37 mouse cellular contexts compared by ENCODE assay signal in the genomic region with DNA sequence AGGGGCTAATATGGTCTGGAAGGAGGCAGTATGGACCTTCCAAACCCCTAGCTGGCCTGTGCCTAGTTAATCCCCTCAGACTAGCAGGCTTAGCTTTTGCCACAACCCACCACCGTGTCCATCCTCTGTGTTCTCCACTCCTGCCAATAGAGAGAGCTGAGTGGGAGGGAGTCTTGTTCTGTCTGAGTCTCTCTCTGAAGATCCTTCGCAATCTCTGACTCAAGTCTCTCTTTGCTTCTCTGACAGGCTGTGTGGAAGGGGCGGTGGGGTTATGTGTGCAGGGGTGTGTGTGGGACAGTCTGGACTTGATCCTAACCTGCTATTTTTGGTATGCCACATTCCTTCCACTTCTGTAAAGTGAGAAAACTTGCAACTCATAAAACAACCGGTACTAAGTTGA. TPM values are rescaled to one million over a fixed set of nuclear protein-coding genes. Genes with fewer than 3 reads are reported as not detected.
"Had no signal": no experiment of that assay in that cellular context is flagged by ENCODE, and none has a peak within 500 bp of the region (broad histone marks: within the 10 kb centered on the region; RNA-seq: fewer than 3 reads in every experiment).

No protein-coding gene starts in this region.

- H3K9ac ChIP-seq: limb, embryonic 12.5 days; limb, embryonic 13.5 days; limb, embryonic 15.5 days; liver, embryonic 12.5 days; liver, embryonic 13.5 days; liver, embryonic 14.5 days; liver, embryonic 15.5 days; liver, postnatal 0 days; lung, embryonic 14.5 days; lung, embryonic 15.5 days; midbrain, embryonic 12.5 days; midbrain, embryonic 13.5 days; midbrain, embryonic 15.5 days had no signal

- H3K36me3 ChIP-seq: limb, embryonic 10.5 days; limb, embryonic 12.5 days; limb, embryonic 13.5 days; limb, embryonic 15.5 days; liver, embryonic 12.5 days; liver, embryonic 13.5 days; liver, embryonic 15.5 days; lung, embryonic 15.5 days; midbrain, embryonic 12.5 days; midbrain, embryonic 13.5 days; midbrain, embryonic 15.5 days had no signal

- H3K4me3 ChIP-seq: left cerebral cortex, adult 2 months; limb, embryonic 10.5 days; limb, embryonic 12.5 days; limb, embryonic 13.5 days; limb, embryonic 15.5 days; liver, embryonic 12.5 days; liver, embryonic 13.5 days; liver, embryonic 15.5 days; lung, embryonic 15.5 days; megakaryocyte, embryonic 14.5 days; midbrain, embryonic 12.5 days; midbrain, embryonic 13.5 days; midbrain, embryonic 15.5 days; myocyte had no signal

- H3K4me2 ChIP-seq: limb, embryonic 12.5 days; limb, embryonic 13.5 days; limb, embryonic 15.5 days; liver, embryonic 11.5 days; liver, embryonic 12.5 days; liver, embryonic 13.5 days; liver, embryonic 15.5 days; lung, embryonic 14.5 days; lung, embryonic 15.5 days; midbrain, embryonic 12.5 days; midbrain, embryonic 15.5 days had no signal

- DNase-seq: left cerebral cortex, postnatal 4 days; liver; liver, embryonic 13.5 days; liver, postnatal 0 days; lung, adult 18-20 months; lung, adult 2 months; lung, embryonic 14.5 days; lung, postnatal 10 days; lung, postnatal 14 days; lung, postnatal 36 days; lung, postnatal 4 days had no signal

- H3K27ac ChIP-seq: left cerebral cortex, adult 2 months; limb, embryonic 10.5 days; limb, embryonic 12.5 days; limb, embryonic 13.5 days; limb, embryonic 15.5 days; liver, embryonic 12.5 days; liver, embryonic 13.5 days; liver, embryonic 14.5 days; liver, embryonic 15.5 days; lung, embryonic 15.5 days; macrophage; midbrain, embryonic 12.5 days; midbrain, embryonic 13.5 days; midbrain, embryonic 15.5 days had no signal

- H3K9me3 ChIP-seq: limb, embryonic 10.5 days; limb, embryonic 12.5 days; limb, embryonic 13.5 days; limb, embryonic 15.5 days; liver, embryonic 12.5 days; liver, embryonic 13.5 days; liver, embryonic 15.5 days; lung, embryonic 15.5 days; megakaryocyte, embryonic 14.5 days; midbrain, embryonic 12.5 days; midbrain, embryonic 13.5 days; midbrain, embryonic 15.5 days had no signal

- ATAC-seq: liver, embryonic 12.5 days; liver, postnatal 0 days; lung, postnatal 0 days; midbrain, embryonic 15.5 days had no signal

RNA-seq across cellular contexts. Expression of a gene that starts 1.2 kb away (rescaled TPM):
- polyA plus RNA-seq: limb, embryonic 10.5 days; limb, embryonic 11.5 days; limb, embryonic 12.5 days; limb, embryonic 13.5 days; limb, embryonic 14.5 days; limb, embryonic 15.5 days; liver, adult 2 months; liver, embryonic 11.5 days; liver, embryonic 12.5 days; liver, embryonic 13.5 days; liver, embryonic 14.5 days; liver, embryonic 15.5 days; liver, embryonic 16.5 days; liver, postnatal 0 days; lung, adult 2 months; lung, embryonic 14.5 days; lung, embryonic 15.5 days; lung, embryonic 16.5 days; lung, postnatal 0 days; macrophage had no signal

RNA-seq across cellular contexts. Expression of a gene that starts 15.7 kb away (rescaled TPM):
- polyA plus RNA-seq: limb, embryonic 10.5 days; limb, embryonic 11.5 days; limb, embryonic 12.5 days; limb, embryonic 13.5 days; limb, embryonic 14.5 days; limb, embryonic 15.5 days; liver, adult 2 months; liver, embryonic 11.5 days; liver, embryonic 12.5 days; liver, embryonic 14.5 days; liver, embryonic 15.5 days; liver, embryonic 16.5 days; liver, postnatal 0 days; lung, embryonic 14.5 days; lung, embryonic 15.5 days; lung, embryonic 16.5 days; lung, postnatal 0 days; macrophage; midbrain, embryonic 13.5 days; midbrain, embryonic 14.5 days; midbrain, embryonic 15.5 days; midbrain, embryonic 16.5 days; midbrain, postnatal 0 days; neural tube, embryonic 11.5 days had no signal
